ENCODE assay signal across 8 mouse cellular contexts in the genomic region with DNA sequence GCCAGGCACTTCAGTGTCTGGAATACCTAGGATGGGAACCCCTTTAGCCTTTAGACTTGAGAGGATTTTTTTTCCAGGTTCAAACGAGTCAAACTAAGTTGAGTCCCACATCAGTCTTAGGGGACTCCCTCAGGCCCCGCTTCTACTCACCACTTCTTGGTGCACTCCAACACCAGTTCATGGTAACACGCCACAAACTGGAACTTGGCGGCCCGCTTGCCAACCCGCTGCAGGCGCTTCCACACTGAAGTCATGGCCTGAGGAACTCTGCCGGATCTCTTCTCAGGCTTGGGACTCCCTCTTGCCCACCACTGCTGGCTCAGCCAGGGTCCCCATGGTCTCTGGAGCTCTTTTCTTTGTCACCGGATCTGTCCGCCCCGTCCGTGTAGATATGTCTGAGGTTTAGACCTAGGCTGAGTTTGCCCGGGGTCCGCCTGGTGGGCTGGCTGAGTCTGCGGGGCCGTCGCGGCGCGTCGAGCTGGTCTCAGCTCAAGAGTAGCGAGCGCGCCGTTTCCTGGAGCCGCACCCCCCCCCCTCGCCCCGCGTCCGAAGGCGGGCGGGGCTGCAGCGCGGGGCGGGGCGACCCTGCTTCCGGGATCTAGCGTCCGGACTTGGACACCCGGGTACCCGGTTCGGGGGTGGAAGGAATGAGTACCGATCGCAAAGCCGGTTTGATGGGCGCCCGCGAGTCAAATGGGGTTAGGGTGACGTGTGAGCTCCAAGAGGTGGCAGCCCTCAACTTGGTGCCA. TPM values are rescaled to one million over a fixed set of nuclear protein-coding genes. Genes with fewer than 3 reads are reported as not detected.
DNase-seq lines count a peak whose midpoint lies in the region; ATAC-seq and TF ChIP-seq lines count a peak whose summit lies in the region.

A gene (minus strand): TSS at position 551 of the 749 bp plus-strand sequence.

- H3K4me1 ChIP-seq in intestine, embryonic 14.5 days (replicated peaks; ENCODE audit: control insufficient read depth, insufficient read depth, low read length): peaks cover 55% of the 10 kb centered on the region
- peaks cover 37% of the 10 kb centered on the region for H3K4me1 ChIP-seq in limb, embryonic 14.5 days (ENCODE audit: control insufficient read depth, insufficient read depth, low read length)
- peaks cover 54% of the 10 kb centered on the region for H3K4me1 ChIP-seq in midbrain, embryonic 15.5 days

- H3K9ac ChIP-seq in intestine, embryonic 14.5 days (ENCODE audit: low read length): peak within 1 kb of the TSS; percentile 60
- peak within 1 kb of the TSS; percentile 60 for H3K9ac ChIP-seq in limb, embryonic 14.5 days (ENCODE audit: low read depth, low read length, severe bottlenecking)
- H3K9ac ChIP-seq in midbrain, embryonic 15.5 days: peak within 1 kb of the TSS; percentile 13; the same call in 1 of the 2 replicates

- H3K27ac ChIP-seq in intestine, embryonic 14.5 days (ENCODE audit: low read depth): peak within 1 kb of the TSS; percentile 73
- peak within 1 kb of the TSS; percentile 33; the same call in 1 of the 2 replicates for H3K27ac ChIP-seq in limb, embryonic 14.5 days (replicated peaks; ENCODE audit: low read depth, low read length)
- H3K27ac ChIP-seq in midbrain, embryonic 15.5 days: no peak within 1 kb of the TSS

- no peak for TF ChIP-seq POLR2A in brain, embryonic 14.5 days (IDR thresholded peaks at IDR 0.05; ENCODE audit: borderline replicate concordance, extremely low read depth, insufficient read depth, insufficient read length, poor library complexity, severe bottlenecking)
- no peak for TF ChIP-seq POLR2A in limb, embryonic 14.5 days (IDR thresholded peaks at IDR 0.05; ENCODE audit: borderline replicate concordance, extremely low read depth, insufficient read depth, insufficient read length)

- H3K36me3 ChIP-seq in intestine, embryonic 14.5 days (ENCODE audit: control insufficient read depth, insufficient read depth, low read length): peaks cover 30% of the 10 kb centered on the region
- peaks cover 35% of the 10 kb centered on the region for H3K36me3 ChIP-seq in limb, embryonic 14.5 days (ENCODE audit: control insufficient read depth, insufficient read depth, low read length)
- peaks cover 10% of the 10 kb centered on the region for H3K36me3 ChIP-seq in midbrain, embryonic 15.5 days (replicated peaks)

- peak within 1 kb of the TSS; percentile 98 for H3K4me2 ChIP-seq in intestine, embryonic 14.5 days (ENCODE audit: low read length)
- H3K4me2 ChIP-seq in limb, embryonic 14.5 days (replicated peaks; ENCODE audit: low read depth, low read length, severe bottlenecking): peak within 1 kb of the TSS; percentile 88
- H3K4me2 ChIP-seq in midbrain, embryonic 15.5 days: peak within 1 kb of the TSS; percentile 97

- no peak for DNase-seq in layer of hippocampus, adult 18-20 months (ENCODE audit: low spot score in 2 of 2)
- no peak for DNase-seq in layer of hippocampus, adult 11-12 months (ENCODE audit: low spot score)
- DNase-seq in brain, embryonic 14.5 days (ENCODE audit: low read depth): no peak
- DNase-seq in gastrocnemius, postnatal 4 days (ENCODE audit: low spot score in 2 of 2): peak; percentile 73 to 88
- peak; percentile 84 for DNase-seq in intestine, embryonic 14.5 days (ENCODE audit: low spot score)
- DNase-seq in limb, embryonic 14.5 days (ENCODE audit: low spot score): peak; percentile 49
- DNase-seq in thymus, postnatal 10 days (ENCODE audit: low spot score in 2 of 2): peak; percentile 48 to 77

- H3K4me3 ChIP-seq in intestine, embryonic 14.5 days (ENCODE audit: low read depth, low read length): peak within 1 kb of the TSS; percentile 92
- H3K4me3 ChIP-seq in limb, embryonic 14.5 days (replicated peaks; ENCODE audit: low read length): peak within 1 kb of the TSS; percentile 91
- H3K4me3 ChIP-seq in midbrain, embryonic 15.5 days: peak within 1 kb of the TSS; percentile 72

- ATAC-seq in intestine, embryonic 14.5 days (replicated peaks; ENCODE audit: low FRiP score, low TSS enrichment, low read depth): 0 out of 2 replicates have a peak, but pooled peaks have one; percentile 12
- no peak for ATAC-seq in limb, embryonic 14.5 days (ENCODE audit: low FRiP score, low read depth)
- ATAC-seq in midbrain, embryonic 15.5 days (replicated peaks): no peak

- TF ChIP-seq CTCF in brain, embryonic 14.5 days (IDR thresholded peaks at IDR 0.05; ENCODE audit: borderline replicate concordance, extremely low read depth, insufficient read depth, insufficient read length): no peak

- WGBS in intestine, embryonic 14.5 days: 9% methylated on average over 49 of the region's 49 CpGs
- WGBS in limb, embryonic 14.5 days: 14% methylated on average over 36 of the region's 49 CpGs
- 12% methylated on average over 49 of the region's 49 CpGs for WGBS in midbrain, embryonic 15.5 days

- H3K9me3 ChIP-seq in intestine, embryonic 14.5 days (ENCODE audit: control insufficient read depth, low read length): no peaks in the 10 kb centered on the region
- no peaks in the 10 kb centered on the region for H3K9me3 ChIP-seq in limb, embryonic 14.5 days (ENCODE audit: control insufficient read depth, low read length)
- H3K9me3 ChIP-seq in midbrain, embryonic 15.5 days: no peaks in the 10 kb centered on the region

- no peaks in the 10 kb centered on the region for H3K27me3 ChIP-seq in intestine, embryonic 14.5 days (replicated peaks; ENCODE audit: control insufficient read depth, insufficient read depth, low read length)
- H3K27me3 ChIP-seq in limb, embryonic 14.5 days (ENCODE audit: control insufficient read depth, insufficient read depth, low read length): no peaks in the 10 kb centered on the region
- H3K27me3 ChIP-seq in midbrain, embryonic 15.5 days (replicated peaks): no peaks in the 10 kb centered on the region

RNA-seq across cellular contexts. Expression of the gene that starts here (rescaled TPM):
- 10 to 100 TPM; 13.9 to 17.2 TPM for total RNA-seq in layer of hippocampus, adult 18-20 months (2021)
- polyA plus RNA-seq in brain, embryonic 14.5 days (2012; rRNA removed): 18.3 and 20.4 TPM in 2 replicates
- total RNA-seq in gastrocnemius, postnatal 4 days (2021): 100 to 1,000 TPM; 250 to 260 TPM
- 29.6 and 33.6 TPM in 2 replicates for polyA plus RNA-seq in intestine, embryonic 14.5 days (2014; fragmentation: Nextera tagmentation; extraction: Ambion mirVana)
- 51.0 and 51.1 TPM in 2 replicates for polyA plus RNA-seq in limb, embryonic 14.5 days (2012; rRNA removed)
- 20.0 and 25.4 TPM in 2 replicates for polyA plus RNA-seq in limb, embryonic 14.5 days (2014; fragmentation: Nextera tagmentation; extraction: Ambion mirVana)
- 23.7 and 25.5 TPM in 2 replicates for polyA plus RNA-seq in midbrain, embryonic 15.5 days (2015; fragmentation: Nextera tagmentation; extraction: Ambion mirVana)

Comparison
In these comparisons a context has a peak if more than half of its experiments do, and no peak if none do; other contexts are left out.
1. RNA of the gene that starts here (total RNA-seq): 250 to 260 TPM in gastrocnemius, postnatal 4 days; 13.9 to 17.2 TPM in layer of hippocampus, adult 18-20 months; every median in the first group is over 10 times any median in the second.
2. DNase-seq: peak in gastrocnemius, postnatal 4 days (2 of 2), intestine, embryonic 14.5 days (single experiment), limb, embryonic 14.5 days (single experiment) and thymus, postnatal 10 days (2 of 2); none in layer of hippocampus, adult 18-20 months (0 of 2), layer of hippocampus, adult 11-12 months (single experiment) and brain, embryonic 14.5 days (single experiment).
3. Peak in every context shown above with its lines, with median percentiles within 50 percentile points of each other: H3K4me2 ChIP-seq, H3K4me3 ChIP-seq and H3K9ac ChIP-seq.